In genomic region chr5:31598579-31598978, GRCm38 (mm10) we compare ENCODE assay signal across 10 mouse cellular contexts. TPM values are rescaled to one million over a fixed set of nuclear protein-coding genes. Genes with fewer than 3 reads are reported as not detected.
A peak's percentile ranks its signal among the peaks of the same experiment; 100 is the strongest.
DNase-seq lines count a peak whose midpoint lies in the region; ATAC-seq and TF ChIP-seq lines count a peak whose summit lies in the region.
"Had no signal": no experiment of that assay in that cellular context is flagged by ENCODE, and none has a peak within 500 bp of the region (broad histone marks: within the 10 kb centered on the region; RNA-seq: fewer than 3 reads in every experiment).

No protein-coding gene starts in this region.

- H3K27ac ChIP-seq in ES-E14 (ENCODE audit: insufficient read depth, low read depth, low read length, poor library complexity, severe bottlenecking): no peak overlapping the region
- no peak overlapping the region for H3K27ac ChIP-seq in cortical plate, adult 2 months (ENCODE audit: insufficient read depth, low read length)
- H3K27ac ChIP-seq in forebrain, embryonic 16.5 days (ENCODE audit: low read length): no peak overlapping the region
- H3K27ac ChIP-seq: heart, embryonic 13.5 days; lung, embryonic 15.5 days had no signal

- 53% methylated on average over 4 of the region's 4 CpGs for WGBS in forebrain, embryonic 16.5 days

- no peak for ATAC-seq in cerebellum, adult (ENCODE audit: insufficient number of reproducible peaks, low FRiP score, low TSS enrichment)
- no peak for ATAC-seq in forebrain, embryonic 16.5 days

- H3K36me3 ChIP-seq in ES-E14 (ENCODE audit: control insufficient read depth, insufficient read depth, low read length, poor library complexity, severe bottlenecking): no peaks in the 10 kb centered on the region
- H3K36me3 ChIP-seq in forebrain, embryonic 16.5 days (ENCODE audit: control insufficient read depth, insufficient read depth): no peaks in the 10 kb centered on the region
- H3K36me3 ChIP-seq: heart, embryonic 13.5 days; lung, embryonic 15.5 days had no signal

- TF ChIP-seq CTCF in cortical plate, adult 2 months (IDR thresholded peaks at IDR 0.05; ENCODE audit: extremely low read depth, insufficient read depth, low read length): peak; percentile 35; the same call in 1 of the 2 replicates

- peak; percentile 11 to 20 for DNase-seq in cerebellum, adult 18-20 months
- DNase-seq in layer of hippocampus, adult 11-12 months (ENCODE audit: low spot score): peak; percentile 24
- no peak for DNase-seq in layer of hippocampus, postnatal 14 days (ENCODE audit: low spot score in 2 of 2)
- DNase-seq in ES-E14 (ENCODE audit: low read depth, low spot score): peak; percentile 63
- DNase-seq in lung, postnatal 4 days: peak; percentile 42 to 55

- TF ChIP-seq POLR2A in cortical plate, adult 2 months (IDR thresholded peaks at IDR 0.05; ENCODE audit: extremely low read depth, insufficient read depth, low read length): no peak

- H3K4me3 ChIP-seq in ES-E14 (ENCODE audit: insufficient read depth in 1 of 2, low read depth in 1 of 2, low read length in 2 of 2, poor library complexity in 1 of 2, severe bottlenecking in 1 of 2): no peak overlapping the region
- no peak overlapping the region for H3K4me3 ChIP-seq in cortical plate, adult 2 months (ENCODE audit: insufficient read depth, low read length)
- H3K4me3 ChIP-seq in forebrain, embryonic 16.5 days (replicated peaks; ENCODE audit: low read length): no peak overlapping the region
- H3K4me3 ChIP-seq: heart, embryonic 13.5 days; lung, embryonic 15.5 days had no signal

- H3K9ac ChIP-seq in ES-E14 (ENCODE audit: insufficient read depth, low read depth, low read length, poor library complexity, severe bottlenecking): no peak overlapping the region
- H3K9ac ChIP-seq in forebrain, embryonic 16.5 days (replicated peaks; ENCODE audit: low read depth, low read length): no peak overlapping the region
- H3K9ac ChIP-seq: heart, embryonic 13.5 days; lung, embryonic 15.5 days had no signal

- H3K27me3 ChIP-seq in forebrain, embryonic 16.5 days (replicated peaks; ENCODE audit: control insufficient read depth, insufficient read depth, low read length): no peaks in the 10 kb centered on the region
- H3K27me3 ChIP-seq: heart, embryonic 13.5 days; lung, embryonic 15.5 days had no signal

- H3K9me3 ChIP-seq in ES-E14 (ENCODE audit: control insufficient read depth, insufficient read depth, low read depth, low read length): no peaks in the 10 kb centered on the region
- no peaks in the 10 kb centered on the region for H3K9me3 ChIP-seq in forebrain, embryonic 16.5 days (ENCODE audit: control insufficient read depth, low read length)
- H3K9me3 ChIP-seq: heart, embryonic 13.5 days; lung, embryonic 15.5 days had no signal

- H3K4me2 ChIP-seq in forebrain, embryonic 16.5 days (ENCODE audit: low read length): no peak overlapping the region
- H3K4me2 ChIP-seq: heart, embryonic 13.5 days; lung, embryonic 15.5 days had no signal

- H3K4me1 ChIP-seq in ES-E14 (ENCODE audit: control insufficient read depth in 2 of 2, insufficient read depth in 2 of 2, low read length in 2 of 2, poor library complexity in 1 of 2): peaks cover 3 to 7% of the 10 kb centered on the region in 2 experiments; a peak in 3 of 4 replicates
- no peaks in the 10 kb centered on the region; the same call in 1 of the 2 replicates for H3K4me1 ChIP-seq in cortical plate, adult 2 months (ENCODE audit: control insufficient read depth, insufficient read depth, low read length)
- H3K4me1 ChIP-seq in forebrain, embryonic 16.5 days (replicated peaks; ENCODE audit: control insufficient read depth, insufficient read depth, low read length): peaks cover 10% of the 10 kb centered on the region

- in situ Hi-C loops in ES-E14 (cut with MboI; ENCODE audit: low sequenced_read_pairs in 2 of 2, unreplicated experiment in 2 of 2): loop anchor here (10.0 to 25.0 kb wide), 2 partner anchors 589 to 596 kb away; no protein-coding TSS in a partner anchor

TF ChIP-seq in ES-E14, 5 proteins besides CTCF, POLR2A, EP300 and RAD21:
- TF ChIP-seq CHD2 (IDR thresholded peaks at IDR 0.05; ENCODE audit: low read depth, low read length) (no peak), HCFC1 (IDR thresholded peaks at IDR 0.05; ENCODE audit: borderline replicate concordance, insufficient read depth, low read length) (no peak), MAFK (IDR thresholded peaks at IDR 0.05; ENCODE audit: insufficient read depth, low read depth, low read length) (no peak), ZNF384 (IDR thresholded peaks at IDR 0.05; ENCODE audit: low read depth, low read length) (no peak), ZC3H11A (IDR thresholded peaks at IDR 0.05; ENCODE audit: borderline replicate concordance, low read depth, low read length) (peak; percentile 60; the same call in 1 of the 2 replicates)

RNA-seq across cellular contexts. Expression of gene Mrpl33, which starts 1.8 kb away (rescaled TPM):
- total RNA-seq in layer of hippocampus, postnatal 14 days (2021): 100 to 1,000 TPM; 109 to 114 TPM
- 170 and 172 TPM in 2 replicates for total RNA-seq in ES-E14 (2012; rRNA removed)
- polyA plus RNA-seq in cortical plate, adult 2 months (2012; rRNA removed): 108 and 111 TPM in 2 replicates
- polyA plus RNA-seq in forebrain, embryonic 16.5 days (2015; fragmentation: Nextera tagmentation; extraction: Ambion mirVana): 196 and 213 TPM in 2 replicates

Comparison
In these comparisons a context has a peak if more than half of its experiments do, and no peak if none do; other contexts are left out.
1. DNase-seq: peak in cerebellum, adult 18-20 months (2 of 2), layer of hippocampus, adult 11-12 months (single experiment), ES-E14 (single experiment) and lung, postnatal 4 days (2 of 2); none in layer of hippocampus, postnatal 14 days (0 of 2).